Mouse (Mus musculus) hindbrain, postnatal 0 days (tissue): Measurements from ENCODE around the gene Cux2. TPM values are rescaled to one million over a fixed set of nuclear protein-coding genes. Genes with fewer than 3 reads are reported as not detected.

ENCODE experiments used
- ATAC-seq: fragments of 200-750 bp; cut with Nextera tagmentation; 2 replicates; pipeline ENCODE4 v1.8.0; 2017; ENCODE audit warnings: mild to moderate bottlenecking, moderate TSS enrichment, moderate library complexity
- DNase-seq: peaks from one replicate; pipeline ENCODE4 v3.0.0-alpha.2; 2015; ENCODE audit warnings: low spot score
- H3K27ac ChIP-seq: fragments of 300-500 bp; sonication (generic); 2 replicates; pipeline ENCODE4 v1.5.1; 2014; ENCODE audit warnings: mild to moderate bottlenecking
- H3K27me3 ChIP-seq: fragments of 300-500 bp; sonication (generic); 2 replicates; pipeline ENCODE4 v1.6.1; 2014; ENCODE audit warnings: low read length, mixed read lengths; ENCODE audit not compliant: insufficient read depth
- H3K36me3 ChIP-seq: fragments of 300-500 bp; sonication (generic); 2 replicates; pipeline ENCODE4 v1.6.1; 2014; ENCODE audit warnings: low read length, mixed read lengths; ENCODE audit not compliant: insufficient read depth
- H3K4me1 ChIP-seq: fragments of 300-500 bp; sonication (generic); 2 replicates; pipeline ENCODE4 v1.6.1; 2014; ENCODE audit warnings: antibody characterized with exemption, low read length, mixed read lengths; ENCODE audit not compliant: insufficient read depth
- H3K4me2 ChIP-seq: fragments of 300-500 bp; sonication (generic); 2 replicates; pipeline ENCODE4 v1.6.1; 2014; ENCODE audit warnings: low read depth, mild to moderate bottlenecking, low read length, moderate library complexity, mixed read lengths
- H3K4me3 ChIP-seq: fragments of 300-500 bp; sonication (generic); 2 replicates; pipeline ENCODE4 v1.5.1; 2014; ENCODE audit warnings: low read length
- H3K9ac ChIP-seq: fragments of 300-500 bp; sonication (generic); replicated peaks from 2 replicates; pipeline ENCODE4 v1.6.1; 2014; ENCODE audit warnings: mild to moderate bottlenecking, low read length, moderate library complexity, mixed read lengths
- H3K9me3 ChIP-seq: fragments of 300-500 bp; sonication (generic); 2 replicates; pipeline ENCODE4 v1.6.1; 2016; ENCODE audit warnings: low read length, mixed read lengths
- CTCF ChIP-seq: IDR thresholded peaks from 2 replicates; pipeline ENCODE4 v1.5.1; 2016; ENCODE audit warnings: antibody characterized with exemption, control low read depth, low read depth
- WGBS: fragments of 180-500 bp; shearing (Covaris S2); extraction: QIAGEN DNeasy Blood & Tissue Kit; methylation state at CpG from one replicate; pipeline ENCODE4 v1.1.7; 2014; 5-methylcytosine and 5-hydroxymethylcytosine counted together
- polyA plus RNA-seq: library from polyadenylated mRNA; unstranded; fragments of >200 nt; fragmentation: Nextera tagmentation; extraction: Ambion mirVana; gene quantifications from 2 replicates; pipeline ENCODE4 v1.2.1, GENCODE M21; 2015
- total RNA-seq: library from RNA; depleted of rRNA; stranded (reverse); fragments of >200 nt; gene quantifications from 2 replicates; pipeline ENCODE4 v1.2.3, GENCODE M21; 2014

The Cux2 gene
- total and polyA plus RNA-seq, 2 experiments from 2014 or later, result 15.2 to 35.4 TPM

DNA sequence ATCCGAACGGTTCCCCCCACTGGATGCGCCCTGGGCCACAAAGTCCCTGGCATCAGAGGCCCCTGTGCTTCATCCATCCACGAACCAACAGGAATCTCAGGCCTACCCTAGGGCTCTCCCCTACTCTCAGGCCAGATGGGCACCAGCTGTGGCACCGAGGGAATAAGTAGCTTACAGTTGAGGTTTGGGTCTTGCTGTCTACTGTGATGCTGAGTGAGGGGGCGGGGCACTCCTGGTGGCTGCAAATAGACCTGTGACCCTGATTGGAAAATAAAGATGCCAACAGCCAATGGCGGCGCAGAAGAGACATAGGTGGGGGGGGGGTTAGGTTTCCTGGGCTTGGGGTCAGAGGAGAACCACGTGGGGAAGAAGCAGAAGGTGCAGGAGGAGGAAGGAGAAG, 38.6 kb downstream of the Cux2 start:
- ATAC-seq, result no peak
- Histone ChIP-seq H3K9me3 (no peaks in the 10 kb centered on the region), H3K36me3 (no peaks in the 10 kb centered on the region), H3K4me1 (no peaks in the 10 kb centered on the region), H3K27me3 (no peaks in the 10 kb centered on the region), H3K4me2 (no peak overlapping the region), H3K27ac (no peak overlapping the region), H3K9ac (no peak overlapping the region), H3K4me3 (no peak overlapping the region)
- TF ChIP-seq CTCF, result no peak
- no peak for DNase-seq
- 33% methylated on average over 9 of the region's 9 CpGs for WGBS

DNA sequence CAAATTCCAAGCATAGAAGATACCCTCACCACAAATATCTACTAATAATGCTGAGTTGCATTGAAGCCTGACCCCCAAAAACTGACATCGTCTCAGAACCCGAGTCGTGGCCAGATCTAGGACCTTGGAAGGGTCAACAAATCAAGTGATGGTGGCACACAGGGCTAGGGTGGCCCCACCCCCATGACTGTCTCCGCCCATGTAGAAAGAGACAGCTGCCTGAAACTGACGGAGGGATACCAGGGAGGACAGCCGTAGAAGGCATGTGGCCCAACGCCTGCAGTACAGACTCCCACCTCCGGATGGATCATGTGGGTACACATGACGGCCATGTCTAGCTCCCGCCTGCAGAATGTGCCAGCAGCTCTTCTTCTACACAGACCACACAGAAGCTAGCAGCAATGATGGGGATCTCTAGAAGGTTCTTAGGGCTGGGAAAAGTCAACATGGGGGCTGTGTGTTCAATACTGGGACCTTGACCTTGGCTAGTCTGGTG, 41.9 kb downstream of the Cux2 start:
- Histone ChIP-seq H3K9me3 (no peaks in the 10 kb centered on the region), H3K36me3 (no peaks in the 10 kb centered on the region), H3K4me1 (no peaks in the 10 kb centered on the region), H3K27ac (no peak overlapping the region), H3K4me2 (no peak overlapping the region), H3K27me3 (no peaks in the 10 kb centered on the region), H3K9ac (no peak overlapping the region), H3K4me3 (no peak overlapping the region)
- peak; percentile 37; the same call in 1 of the 2 replicates for TF ChIP-seq CTCF
- WGBS, result 87% methylated on average over 10 of the region's 10 CpGs
- DNase-seq (no peak), ATAC-seq (peak; percentile 39; the same call in 1 of the 2 replicates)

DNA sequence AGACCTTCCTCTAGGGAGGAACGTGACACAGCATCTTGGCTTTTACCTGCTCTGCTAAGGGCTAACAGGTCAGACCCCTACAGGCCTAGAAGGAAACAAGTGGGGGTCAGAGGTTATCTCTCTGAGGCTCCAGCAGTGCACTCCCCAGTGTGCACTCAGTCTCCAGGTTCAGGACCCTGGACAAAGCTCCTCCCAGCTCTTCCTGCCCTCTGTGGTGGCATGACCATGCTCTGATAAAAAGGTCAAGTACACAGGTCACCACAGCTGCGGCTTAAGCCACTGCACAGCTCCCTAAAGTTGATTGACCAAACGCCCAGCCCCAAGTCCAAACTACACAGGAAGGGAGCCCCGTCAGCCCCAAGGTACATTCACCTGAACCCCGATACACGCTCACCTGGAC, 46.4 kb downstream of the Cux2 start:
- H3K36me3 ChIP-seq, result no peaks in the 10 kb centered on the region
- DNase-seq, result no peak
- no peaks in the 10 kb centered on the region for H3K9me3 ChIP-seq
- no peak for TF ChIP-seq CTCF
- H3K9ac ChIP-seq, result no peak overlapping the region
- ATAC-seq, result no peak
- WGBS, result 82% methylated on average over 6 of the region's 6 CpGs
- H3K4me1 ChIP-seq, result peaks cover 11% of the 10 kb centered on the region
- H3K4me2 ChIP-seq, result no peak overlapping the region
- no peak overlapping the region for H3K27ac ChIP-seq
- H3K27me3 ChIP-seq, result no peaks in the 10 kb centered on the region
- H3K4me3 ChIP-seq, result no peak overlapping the region

- WGBS, result 45% methylated on average over 18 of the region's 18 CpGs
- H3K27me3 ChIP-seq, result no peaks in the 10 kb centered on the region
- no peak overlapping the region for H3K4me2 ChIP-seq
- TF ChIP-seq CTCF, result no peak
- peak; percentile 36 for DNase-seq
- H3K27ac ChIP-seq, result peak overlapping the region; percentile 36; the same call in 1 of the 2 replicates
- no peak overlapping the region for H3K9ac ChIP-seq
- no peak overlapping the region for H3K4me3 ChIP-seq
- no peak for ATAC-seq
- H3K4me1 ChIP-seq, result peaks cover 11% of the 10 kb centered on the region
- no peaks in the 10 kb centered on the region for H3K9me3 ChIP-seq
- H3K36me3 ChIP-seq, result no peaks in the 10 kb centered on the region
These were observed 47.8 kb downstream of the Cux2 start for GRCm38 (mm10) chr5:122002148-122002547.

DNA sequence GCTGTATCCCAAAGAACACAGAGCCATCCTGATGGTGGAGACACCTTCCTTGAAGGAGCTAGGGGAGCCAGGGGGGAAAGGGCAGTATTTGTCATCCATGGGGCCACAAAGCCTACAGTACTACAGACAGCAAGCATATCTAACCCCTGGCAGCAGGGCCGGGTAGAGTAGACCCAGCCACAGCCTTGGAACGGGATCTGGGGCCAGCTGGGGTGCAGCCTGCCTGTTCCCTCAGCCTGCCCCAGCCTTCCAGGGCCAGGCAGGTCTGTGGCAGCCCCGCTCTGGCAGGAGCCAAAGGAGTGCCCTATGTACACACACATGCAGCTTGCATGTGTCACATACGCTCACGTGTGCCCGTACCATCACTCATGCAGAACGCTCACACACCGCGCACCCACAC, 48.6 kb downstream of the Cux2 start:
- peaks cover 11% of the 10 kb centered on the region for H3K4me1 ChIP-seq
- no peaks in the 10 kb centered on the region for H3K36me3 ChIP-seq
- DNase-seq (no peak), ATAC-seq (no peak)
- H3K4me3 ChIP-seq, result no peak overlapping the region
- 86% methylated on average over 9 of the region's 9 CpGs for WGBS
- H3K27ac ChIP-seq, result no peak overlapping the region
- H3K9ac ChIP-seq, result no peak overlapping the region
- H3K9me3 ChIP-seq, result no peaks in the 10 kb centered on the region
- no peak for TF ChIP-seq CTCF
- H3K4me2 ChIP-seq, result no peak overlapping the region
- no peaks in the 10 kb centered on the region for H3K27me3 ChIP-seq

- H3K4me3 ChIP-seq, result no peak overlapping the region
- H3K36me3 ChIP-seq, result no peaks in the 10 kb centered on the region
- H3K4me2 ChIP-seq, result no peak overlapping the region
- ATAC-seq (peak; percentile 25), DNase-seq (no peak)
- TF ChIP-seq CTCF, result no peak
- peaks cover 11% of the 10 kb centered on the region for H3K4me1 ChIP-seq
- no peaks in the 10 kb centered on the region for H3K27me3 ChIP-seq
- 45% methylated on average over 16 of the region's 16 CpGs for WGBS
- peak overlapping the region; percentile 7; the same call in 1 of the 2 replicates for H3K27ac ChIP-seq
- no peaks in the 10 kb centered on the region for H3K9me3 ChIP-seq
- H3K9ac ChIP-seq, result no peak overlapping the region
These were observed 49.5 kb downstream of the Cux2 start for GRCm38 (mm10) chr5:122000381-122000780.

DNA sequence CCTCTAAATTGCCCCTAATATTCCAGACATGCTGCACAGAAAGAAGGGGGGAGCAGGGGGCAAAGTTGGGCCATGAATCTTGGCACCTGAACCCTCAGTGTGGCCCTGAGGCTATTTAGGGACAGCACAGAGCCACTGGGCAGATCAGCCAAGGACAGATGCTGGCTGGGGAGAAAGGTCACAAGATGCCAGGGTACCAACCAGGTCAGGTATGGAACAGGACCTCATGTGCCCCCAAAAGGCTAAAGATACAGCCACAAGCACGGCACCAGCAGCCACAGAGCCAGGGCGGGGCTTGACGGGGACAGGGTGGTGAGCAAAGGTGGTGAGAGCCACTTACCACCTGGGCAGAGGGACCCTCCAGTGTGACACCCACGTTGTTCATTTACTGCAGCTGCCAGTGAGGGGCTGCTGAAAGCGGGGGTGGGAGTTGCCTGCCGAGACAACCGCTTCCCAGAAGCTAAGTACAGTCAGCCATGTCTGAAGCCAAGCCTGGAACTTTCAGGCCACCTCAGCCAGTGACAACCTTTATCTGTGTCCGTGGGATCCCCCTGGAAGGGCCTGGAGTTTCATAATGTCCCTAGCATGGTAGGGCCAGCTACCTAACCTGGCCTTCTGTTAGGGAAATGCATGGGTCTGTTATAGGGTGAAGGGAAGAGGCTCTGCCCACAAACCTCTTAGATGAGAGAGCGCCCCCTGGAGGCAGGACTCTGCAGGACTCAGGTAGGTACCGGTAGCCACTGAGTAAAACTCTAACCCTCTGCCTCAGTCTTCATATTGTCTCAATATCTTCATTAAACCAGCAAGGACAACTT, 50.7 kb downstream of the Cux2 start:
- H3K4me1 ChIP-seq, result peaks cover 11% of the 10 kb centered on the region
- TF ChIP-seq CTCF, result peak; percentile 64
- no peaks in the 10 kb centered on the region for H3K36me3 ChIP-seq
- H3K9me3 ChIP-seq, result no peaks in the 10 kb centered on the region
- WGBS, result 67% methylated on average over 10 of the region's 10 CpGs
- no peak overlapping the region for H3K4me2 ChIP-seq
- DNase-seq (peak; percentile 59), ATAC-seq (no peak)
- no peak overlapping the region for H3K9ac ChIP-seq
- H3K4me3 ChIP-seq, result no peak overlapping the region
- H3K27me3 ChIP-seq, result no peaks in the 10 kb centered on the region
- H3K27ac ChIP-seq, result no peak overlapping the region
